Mouse (Mus musculus) G1E (cell line): ENCODE results near the gene Arhgef10l.

Experiments used
- CTCF ChIP-seq: IDR thresholded peaks from 2 replicates; pipeline ENCODE4 v1.5.1; 2012; ENCODE audit warnings: low read depth, low read length, inconsistent platforms, mixed read lengths
- GATA1 ChIP-seq: IDR thresholded peaks from 2 replicates; pipeline ENCODE4 v1.6.1; 2012; ENCODE audit warnings: borderline replicate concordance, low read length, inconsistent platforms, mixed read lengths
- GATA2 ChIP-seq: IDR thresholded peaks from 2 replicates; pipeline ENCODE4 v1.6.1; 2012; ENCODE audit warnings: low read depth, low read length, inconsistent platforms, borderline replicate concordance

- TF ChIP-seq CTCF (no peak), GATA1 (no peak), GATA2 (no peak)
Observed at GRCm38 (mm10) chr4:140597928-140598327, 67.9 kb downstream of the Arhgef10l start.
